In genomic region chr15:88819026-88819905, GRCm38 (mm10) we compare ENCODE assay signal across 7 mouse cellular contexts. TPM values are rescaled to one million over a fixed set of nuclear protein-coding genes. Genes with fewer than 3 reads are reported as not detected.
DNase-seq lines count a peak whose midpoint lies in the region; ATAC-seq lines count a peak whose summit lies in the region.

Gene Alg12 (minus strand): TSS chr15:88819318.
Gene Creld2 (plus strand): TSS chr15:88819646.

- H3K36me3 ChIP-seq in embryonic facial prominence, embryonic 11.5 days (replicated peaks; ENCODE audit: control insufficient read depth, insufficient read depth, low read depth, low read length): peaks cover 3% of the 10 kb centered on the region
- H3K36me3 ChIP-seq in limb, embryonic 10.5 days: peaks cover 61% of the 10 kb centered on the region
- peaks cover 48% of the 10 kb centered on the region for H3K36me3 ChIP-seq in midbrain, embryonic 13.5 days

- no peaks in the 10 kb centered on the region for H3K4me1 ChIP-seq in embryonic facial prominence, embryonic 11.5 days (ENCODE audit: control insufficient read depth, insufficient read depth, low read length)
- peaks cover 21% of the 10 kb centered on the region for H3K4me1 ChIP-seq in limb, embryonic 10.5 days
- H3K4me1 ChIP-seq in midbrain, embryonic 13.5 days (replicated peaks): peaks cover 27% of the 10 kb centered on the region

- WGBS in embryonic facial prominence, embryonic 11.5 days: under 1% methylated on average over 87 of the region's 88 CpGs
- WGBS in limb, embryonic 10.5 days: under 1% methylated on average over 88 of the region's 88 CpGs
- under 1% methylated on average over 88 of the region's 88 CpGs for WGBS in midbrain, embryonic 13.5 days

- peak within 1 kb of the TSS; percentile 88 for H3K4me2 ChIP-seq in embryonic facial prominence, embryonic 11.5 days (ENCODE audit: low read depth, low read length)
- peak within 1 kb of the TSS; percentile 90 for H3K4me2 ChIP-seq in midbrain, embryonic 13.5 days (replicated peaks)

- DNase-seq in adrenal gland, postnatal 14 days: peak; percentile 100
- peak; percentile 100 for DNase-seq in embryonic facial prominence, embryonic 11.5 days (ENCODE audit: low spot score)
- peak; percentile 100 for DNase-seq in kidney, adult 11 months
- peak; percentile 98 for DNase-seq in limb, embryonic 10.5 days (ENCODE audit: low spot score)
- DNase-seq in spleen, adult 12 weeks (ENCODE audit: low spot score): peak; percentile 99

- peak within 1 kb of the TSS; percentile 87 for H3K4me3 ChIP-seq in embryonic facial prominence, embryonic 11.5 days (ENCODE audit: low read depth, low read length)
- peak within 1 kb of the TSS; percentile 73 for H3K4me3 ChIP-seq in limb, embryonic 10.5 days
- H3K4me3 ChIP-seq in midbrain, embryonic 13.5 days (replicated peaks): peak within 1 kb of the TSS; percentile 88

- peak within 1 kb of the TSS; percentile 86 for H3K9ac ChIP-seq in embryonic facial prominence, embryonic 11.5 days (replicated peaks; ENCODE audit: low read length)
- H3K9ac ChIP-seq in midbrain, embryonic 13.5 days (replicated peaks): peak within 1 kb of the TSS; percentile 84

- peak; percentile 97 for ATAC-seq in embryonic facial prominence, embryonic 11.5 days (replicated peaks; ENCODE audit: insufficient number of reproducible peaks, low FRiP score, low TSS enrichment, low read depth)
- ATAC-seq in granulocyte monocyte progenitor cell, adult 5-6 weeks (replicated peaks; ENCODE audit: poor library complexity, severe bottlenecking): peak; percentile 87
- peak; percentile 98 for ATAC-seq in midbrain, embryonic 13.5 days

- no peaks in the 10 kb centered on the region for H3K27me3 ChIP-seq in embryonic facial prominence, embryonic 11.5 days (ENCODE audit: control insufficient read depth, insufficient read depth, low read length)
- no peaks in the 10 kb centered on the region for H3K27me3 ChIP-seq in limb, embryonic 10.5 days (ENCODE audit: low read depth, poor library complexity, severe bottlenecking)
- no peaks in the 10 kb centered on the region for H3K27me3 ChIP-seq in midbrain, embryonic 13.5 days

- H3K27ac ChIP-seq in embryonic facial prominence, embryonic 11.5 days (replicated peaks; ENCODE audit: low read depth, low read length): 0 out of 2 replicates have a peak within 1 kb of the TSS, but pooled peaks have one; percentile 47
- H3K27ac ChIP-seq in limb, embryonic 10.5 days: peak within 1 kb of the TSS; percentile 85
- peak within 1 kb of the TSS; percentile 86 for H3K27ac ChIP-seq in midbrain, embryonic 13.5 days

- no peaks in the 10 kb centered on the region for H3K9me3 ChIP-seq in embryonic facial prominence, embryonic 11.5 days (replicated peaks; ENCODE audit: control insufficient read depth, low read length)
- no peaks in the 10 kb centered on the region for H3K9me3 ChIP-seq in limb, embryonic 10.5 days (replicated peaks)
- no peaks in the 10 kb centered on the region for H3K9me3 ChIP-seq in midbrain, embryonic 13.5 days

RNA-seq across cellular contexts. Expression of gene Alg12, which starts in this region (rescaled TPM):
- total RNA-seq in adrenal gland, postnatal 14 days (2021): 14.3 and 14.8 TPM in 2 replicates
- 11.0 and 11.3 TPM in 2 replicates for polyA plus RNA-seq in embryonic facial prominence, embryonic 11.5 days (2014; fragmentation: Nextera tagmentation; extraction: Ambion mirVana)
- 12.9 and 14.2 TPM in 2 replicates for total RNA-seq in granulocyte monocyte progenitor cell, adult 5-6 weeks (2014; fragmentation: Nextera tagmentation)
- total RNA-seq in granulocyte monocyte progenitor cell, adult 5-6 weeks (2017): 3.5 and 11.6 TPM in 2 replicates
- polyA plus RNA-seq in limb, embryonic 10.5 days (2016; fragmentation: Nextera tagmentation; extraction: Ambion mirVana): 10.8 and 12.3 TPM in 2 replicates
- polyA plus RNA-seq in midbrain, embryonic 13.5 days (2015; fragmentation: Nextera tagmentation; extraction: Ambion mirVana): 7.4 and 7.5 TPM in 2 replicates

RNA-seq across cellular contexts. Expression of gene Creld2, which starts in this region (rescaled TPM):
- 33.0 and 35.0 TPM in 2 replicates for total RNA-seq in adrenal gland, postnatal 14 days (2021)
- 76.6 and 77.6 TPM in 2 replicates for polyA plus RNA-seq in embryonic facial prominence, embryonic 11.5 days (2014; fragmentation: Nextera tagmentation; extraction: Ambion mirVana)
- total RNA-seq in granulocyte monocyte progenitor cell, adult 5-6 weeks (2014; fragmentation: Nextera tagmentation): 72.9 and 76.0 TPM in 2 replicates
- 138 and 139 TPM in 2 replicates for total RNA-seq in granulocyte monocyte progenitor cell, adult 5-6 weeks (2017)
- polyA plus RNA-seq in limb, embryonic 10.5 days (2016; fragmentation: Nextera tagmentation; extraction: Ambion mirVana): 98.5 and 99.0 TPM in 2 replicates
- 55.7 and 56.2 TPM in 2 replicates for polyA plus RNA-seq in midbrain, embryonic 13.5 days (2015; fragmentation: Nextera tagmentation; extraction: Ambion mirVana)

Comparison
In these comparisons a context has a peak if more than half of its experiments do, and no peak if none do; other contexts are left out.
1. Peak in every context shown above with its lines: DNase-seq, ATAC-seq, H3K4me3 ChIP-seq and H3K27ac ChIP-seq.